Mouse (Mus musculus): Measurements from ENCODE around the gene Vmn1r4. TPM values are rescaled to one million over a fixed set of nuclear protein-coding genes. Genes with fewer than 3 reads are reported as not detected.

The Vmn1r4 gene
- polyA plus RNA-seq, 1 experiment from 2014 or later = 0.36 TPM

GRCm38 (mm10) chr6:56902606-56903520 lies 21.0 kb upstream of the Vmn1r4 start:
- Histone ChIP-seq H3K4me3 (ENCODE audit: low read length) (no peak overlapping the region), H3K9ac (replicated peaks; ENCODE audit: low read length) (no peak overlapping the region), H3K27ac (ENCODE audit: low read length) (no peak overlapping the region), H3K4me1 (ENCODE audit: insufficient read depth, low read length) (peaks cover 27% of the 10 kb centered on the region), H3K36me3 (ENCODE audit: insufficient read depth, low read length) (no peaks in the 10 kb centered on the region), H3K9me3 (ENCODE audit: low read length) (no peaks in the 10 kb centered on the region), H3K4me2 (replicated peaks; ENCODE audit: low read depth, low read length) (no peak overlapping the region), H3K27me3 (ENCODE audit: insufficient read depth, low read length) (no peaks in the 10 kb centered on the region)
- no peak for ATAC-seq (ENCODE audit: low FRiP score, low TSS enrichment)
- WGBS = 87% methylated on average over 7 of the region's 7 CpGs

GRCm38 (mm10) chr6:56903831-56904230 lies 20.0 kb upstream of the Vmn1r4 start:
- Histone ChIP-seq H3K9me3 (ENCODE audit: low read length) (no peaks in the 10 kb centered on the region), H3K27me3 (ENCODE audit: insufficient read depth, low read length) (no peaks in the 10 kb centered on the region), H3K36me3 (ENCODE audit: insufficient read depth, low read length) (no peaks in the 10 kb centered on the region), H3K4me1 (ENCODE audit: insufficient read depth, low read length) (peaks cover 27% of the 10 kb centered on the region), H3K9ac (replicated peaks; ENCODE audit: low read length) (no peak overlapping the region), H3K27ac (ENCODE audit: low read length) (no peak overlapping the region), H3K4me3 (ENCODE audit: low read length) (no peak overlapping the region), H3K4me2 (replicated peaks; ENCODE audit: low read depth, low read length) (no peak overlapping the region)
- 30% methylated on average over 6 of the region's 6 CpGs for WGBS
- ATAC-seq (ENCODE audit: low FRiP score, low TSS enrichment) = peak; percentile 50; the same call in 1 of the 2 replicates

GRCm38 (mm10) chr6:56904330-56904729 lies 19.5 kb upstream of the Vmn1r4 start:
- 52% methylated on average over 1 of the region's 1 CpGs for WGBS

GRCm38 (mm10) chr6:56904982-56905381 lies 18.8 kb upstream of the Vmn1r4 start:
- WGBS = 79% methylated on average over 2 of the region's 2 CpGs
- H3K9me3 ChIP-seq (ENCODE audit: low read length) = no peaks in the 10 kb centered on the region
- no peaks in the 10 kb centered on the region for H3K36me3 ChIP-seq (ENCODE audit: insufficient read depth, low read length)
- H3K9ac ChIP-seq (replicated peaks; ENCODE audit: low read length) = no peak overlapping the region
- no peak overlapping the region for H3K27ac ChIP-seq (ENCODE audit: low read length)
- no peak for ATAC-seq (ENCODE audit: low FRiP score, low TSS enrichment)
- H3K4me2 ChIP-seq (replicated peaks; ENCODE audit: low read depth, low read length) = no peak overlapping the region
- H3K4me3 ChIP-seq (ENCODE audit: low read length) = no peak overlapping the region
- H3K4me1 ChIP-seq (ENCODE audit: insufficient read depth, low read length) = peaks cover 27% of the 10 kb centered on the region
- H3K27me3 ChIP-seq (ENCODE audit: insufficient read depth, low read length) = no peaks in the 10 kb centered on the region

More at GRCm38 (mm10) chr6:56904330-56904729, 19.5 kb upstream of the Vmn1r4 start:
- no peak overlapping the region for H3K4me3 ChIP-seq (ENCODE audit: low read length)
- H3K36me3 ChIP-seq (ENCODE audit: insufficient read depth, low read length) = no peaks in the 10 kb centered on the region
- no peaks in the 10 kb centered on the region for H3K27me3 ChIP-seq (ENCODE audit: insufficient read depth, low read length)
- H3K9ac ChIP-seq (replicated peaks; ENCODE audit: low read length) = no peak overlapping the region
- peaks cover 27% of the 10 kb centered on the region for H3K4me1 ChIP-seq (ENCODE audit: insufficient read depth, low read length)
- no peak for ATAC-seq (ENCODE audit: low FRiP score, low TSS enrichment)
- no peak overlapping the region for H3K4me2 ChIP-seq (replicated peaks; ENCODE audit: low read depth, low read length)
- no peak overlapping the region for H3K27ac ChIP-seq (ENCODE audit: low read length)
- H3K9me3 ChIP-seq (ENCODE audit: low read length) = no peaks in the 10 kb centered on the region

GRCm38 (mm10) chr6:56905486-56905885 lies 18.3 kb upstream of the Vmn1r4 start:
- Histone ChIP-seq H3K4me2 (replicated peaks; ENCODE audit: low read depth, low read length) (no peak overlapping the region), H3K27ac (ENCODE audit: low read length) (no peak overlapping the region), H3K36me3 (ENCODE audit: insufficient read depth, low read length) (no peaks in the 10 kb centered on the region), H3K27me3 (ENCODE audit: insufficient read depth, low read length) (no peaks in the 10 kb centered on the region), H3K4me1 (ENCODE audit: insufficient read depth, low read length) (peaks cover 27% of the 10 kb centered on the region), H3K4me3 (ENCODE audit: low read length) (no peak overlapping the region), H3K9me3 (ENCODE audit: low read length) (no peaks in the 10 kb centered on the region), H3K9ac (replicated peaks; ENCODE audit: low read length) (no peak overlapping the region)
- ATAC-seq (ENCODE audit: low FRiP score, low TSS enrichment) = no peak
- 88% methylated on average over 5 of the region's 5 CpGs for WGBS

GRCm38 (mm10) chr6:56906121-56906846 lies 17.5 kb upstream of the Vmn1r4 start:
- H3K4me2 ChIP-seq (replicated peaks; ENCODE audit: low read depth, low read length) = no peak overlapping the region
- no peak overlapping the region for H3K4me3 ChIP-seq (ENCODE audit: low read length)
- H3K27ac ChIP-seq (ENCODE audit: low read length) = no peak overlapping the region

GRCm38 (mm10) chr6:56907973-56908372 lies 15.8 kb upstream of the Vmn1r4 start:
- Histone ChIP-seq H3K9me3 (ENCODE audit: low read length) (no peaks in the 10 kb centered on the region), H3K4me2 (replicated peaks; ENCODE audit: low read depth, low read length) (no peak overlapping the region), H3K27me3 (ENCODE audit: insufficient read depth, low read length) (no peaks in the 10 kb centered on the region), H3K27ac (ENCODE audit: low read length) (no peak overlapping the region), H3K4me1 (ENCODE audit: insufficient read depth, low read length) (peaks cover 19% of the 10 kb centered on the region), H3K4me3 (ENCODE audit: low read length) (no peak overlapping the region), H3K9ac (replicated peaks; ENCODE audit: low read length) (no peak overlapping the region), H3K36me3 (ENCODE audit: insufficient read depth, low read length) (no peaks in the 10 kb centered on the region)
- WGBS = 90% methylated on average over 3 of the region's 3 CpGs
- ATAC-seq (ENCODE audit: low FRiP score, low TSS enrichment) = no peak

More at GRCm38 (mm10) chr6:56906121-56906846, 17.5 kb upstream of the Vmn1r4 start:
- 82% methylated on average over 8 of the region's 8 CpGs for WGBS
- no peaks in the 10 kb centered on the region for H3K9me3 ChIP-seq (ENCODE audit: low read length)
- H3K9ac ChIP-seq (replicated peaks; ENCODE audit: low read length) = no peak overlapping the region
- no peak for ATAC-seq (ENCODE audit: low FRiP score, low TSS enrichment)
- no peaks in the 10 kb centered on the region for H3K36me3 ChIP-seq (ENCODE audit: insufficient read depth, low read length)
- peaks cover 25% of the 10 kb centered on the region for H3K4me1 ChIP-seq (ENCODE audit: insufficient read depth, low read length)
- H3K27me3 ChIP-seq (ENCODE audit: insufficient read depth, low read length) = no peaks in the 10 kb centered on the region

- H3K4me1 ChIP-seq (ENCODE audit: insufficient read depth, low read length) = peaks cover 21% of the 10 kb centered on the region
- ATAC-seq (ENCODE audit: low FRiP score, low TSS enrichment) = no peak
These were observed 15.4 kb upstream of the Vmn1r4 start for GRCm38 (mm10) chr6:56908397-56908796.

GRCm38 (mm10) chr6:56908912-56909311 lies 14.9 kb upstream of the Vmn1r4 start:
- H3K4me1 ChIP-seq (ENCODE audit: insufficient read depth, low read length) = peaks cover 19% of the 10 kb centered on the region
- no peak overlapping the region for H3K9ac ChIP-seq (replicated peaks; ENCODE audit: low read length)
- no peak overlapping the region for H3K4me3 ChIP-seq (ENCODE audit: low read length)
- no peaks in the 10 kb centered on the region for H3K36me3 ChIP-seq (ENCODE audit: insufficient read depth, low read length)
- ATAC-seq (ENCODE audit: low FRiP score, low TSS enrichment) = peak; percentile 71; the same call in 1 of the 2 replicates
- H3K27ac ChIP-seq (ENCODE audit: low read length) = no peak overlapping the region
- no peaks in the 10 kb centered on the region for H3K9me3 ChIP-seq (ENCODE audit: low read length)
- 11% methylated on average over 4 of the region's 4 CpGs for WGBS
- H3K27me3 ChIP-seq (ENCODE audit: insufficient read depth, low read length) = no peaks in the 10 kb centered on the region
- no peak overlapping the region for H3K4me2 ChIP-seq (replicated peaks; ENCODE audit: low read depth, low read length)

More at GRCm38 (mm10) chr6:56908397-56908796, 15.4 kb upstream of the Vmn1r4 start:
- no peak overlapping the region for H3K4me3 ChIP-seq (ENCODE audit: low read length)
- H3K36me3 ChIP-seq (ENCODE audit: insufficient read depth, low read length) = no peaks in the 10 kb centered on the region
- no peaks in the 10 kb centered on the region for H3K27me3 ChIP-seq (ENCODE audit: insufficient read depth, low read length)
- H3K9ac ChIP-seq (replicated peaks; ENCODE audit: low read length) = no peak overlapping the region
- H3K27ac ChIP-seq (ENCODE audit: low read length) = no peak overlapping the region
- H3K9me3 ChIP-seq (ENCODE audit: low read length) = no peaks in the 10 kb centered on the region
- WGBS = 95% methylated on average over 2 of the region's 2 CpGs
- no peak overlapping the region for H3K4me2 ChIP-seq (replicated peaks; ENCODE audit: low read depth, low read length)

Measured in kidney, embryonic 16.5 days (tissue).